Mouse (Mus musculus): ENCODE results near the gene Hoxd11.

Hoxd11 gene

DNA sequence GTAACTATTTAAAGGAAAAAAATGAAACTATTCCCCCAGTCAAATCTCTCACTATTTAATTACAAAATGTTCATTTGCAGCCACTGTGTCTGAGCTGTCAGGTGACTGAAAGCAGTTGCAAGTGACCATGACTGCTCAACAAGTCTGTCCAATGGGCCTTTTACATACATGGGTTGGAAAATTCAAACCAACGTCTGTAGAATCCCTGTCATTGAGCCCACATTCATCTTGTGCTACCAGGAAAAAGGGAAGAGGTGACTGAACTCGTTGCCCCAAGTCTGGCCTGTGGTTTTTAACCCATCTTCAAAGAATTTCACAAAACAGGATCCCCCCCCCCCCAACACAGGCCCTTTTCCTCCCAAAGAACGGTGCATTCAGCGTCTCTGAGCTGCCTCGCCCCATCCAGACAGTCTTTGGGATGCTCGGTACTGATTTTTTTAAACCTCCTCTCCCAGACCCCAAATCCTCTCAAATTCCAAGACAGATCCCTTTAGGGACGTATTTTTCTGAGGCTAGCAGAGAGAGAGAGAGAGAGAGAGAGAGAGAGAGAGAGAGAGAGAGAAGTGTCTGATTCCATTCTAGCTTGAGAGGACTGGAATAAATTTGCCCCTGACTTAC lies 16.6 kb downstream of the Hoxd11 start:
- DNase-seq (ENCODE audit: low spot score), result no peak

GRCm38 (mm10) chr2:74696442-74697335 lies 17.3 kb downstream of the Hoxd11 start:
- no peak for DNase-seq (ENCODE audit: low spot score)

- peak; percentile 70 for DNase-seq (ENCODE audit: low spot score)
Measured at GRCm38 (mm10) chr2:74697567-74698121, 18.3 kb downstream of the Hoxd11 start, which contains the start of gene Hoxd9. Hoxd9 (plus strand) TSS chr2:74697727.

DNA sequence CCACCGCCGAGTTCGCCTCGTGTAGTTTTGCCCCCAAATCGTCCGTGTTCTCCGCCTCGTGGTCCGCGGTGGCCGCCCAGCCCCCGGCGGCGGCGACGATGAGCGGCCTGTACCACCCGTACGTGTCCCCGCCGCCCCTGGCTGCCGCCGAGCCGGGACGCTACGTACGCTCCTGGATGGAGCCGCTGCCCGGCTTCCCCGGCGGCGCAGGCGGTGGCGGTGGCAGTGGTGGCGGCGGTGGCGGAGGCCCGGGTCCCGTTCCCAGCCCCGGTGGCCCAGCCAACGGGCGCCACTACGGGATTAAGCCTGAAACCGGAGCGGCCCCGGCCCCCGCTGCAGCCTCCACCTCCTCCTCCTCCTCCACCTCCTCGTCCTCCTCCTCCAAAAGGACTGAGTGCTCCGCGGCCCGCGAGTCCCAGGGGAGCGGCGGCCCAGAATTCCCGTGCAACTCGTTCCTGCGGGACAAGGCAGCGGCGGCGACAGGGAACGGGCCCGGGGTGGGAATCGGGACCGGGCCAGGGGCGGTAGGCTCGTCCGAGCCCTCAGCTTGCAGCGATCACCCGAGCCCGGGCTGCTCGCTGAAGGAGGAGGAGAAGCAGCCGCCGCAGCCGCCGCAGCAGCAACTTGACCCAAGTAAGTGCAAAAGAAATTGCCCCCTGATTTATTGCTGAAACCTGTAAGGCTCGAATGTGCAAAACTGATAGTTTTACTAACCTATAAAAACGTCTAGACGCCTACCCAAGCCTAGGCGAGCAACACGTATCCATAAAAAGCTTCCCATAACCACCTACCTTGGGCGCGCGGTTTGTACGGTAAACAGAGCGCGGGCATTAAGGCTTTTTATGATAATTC lies 19.1 kb downstream of the Hoxd11 start:
- DNase-seq (ENCODE audit: low spot score), result no peak

DNA sequence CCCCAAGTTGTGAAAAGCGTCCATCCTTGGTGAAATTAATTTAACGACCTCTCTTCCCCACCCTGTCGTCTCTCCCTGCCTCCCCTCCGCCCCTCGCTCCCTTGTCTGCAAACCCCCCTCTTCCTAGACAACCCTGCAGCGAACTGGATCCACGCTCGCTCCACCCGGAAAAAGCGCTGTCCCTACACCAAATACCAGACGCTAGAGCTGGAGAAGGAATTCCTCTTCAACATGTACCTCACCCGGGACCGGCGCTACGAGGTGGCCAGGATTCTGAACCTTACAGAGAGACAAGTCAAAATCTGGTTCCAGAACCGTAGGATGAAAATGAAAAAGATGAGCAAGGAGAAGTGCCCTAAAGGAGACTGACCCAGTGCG lies 19.7 kb downstream of the Hoxd11 start:
- DNase-seq (ENCODE audit: low spot score), result no peak

- DNase-seq (ENCODE audit: low spot score), result no peak
Measured at GRCm38 (mm10) chr2:74699664-74700545, 20.5 kb downstream of the Hoxd11 start.

DNA sequence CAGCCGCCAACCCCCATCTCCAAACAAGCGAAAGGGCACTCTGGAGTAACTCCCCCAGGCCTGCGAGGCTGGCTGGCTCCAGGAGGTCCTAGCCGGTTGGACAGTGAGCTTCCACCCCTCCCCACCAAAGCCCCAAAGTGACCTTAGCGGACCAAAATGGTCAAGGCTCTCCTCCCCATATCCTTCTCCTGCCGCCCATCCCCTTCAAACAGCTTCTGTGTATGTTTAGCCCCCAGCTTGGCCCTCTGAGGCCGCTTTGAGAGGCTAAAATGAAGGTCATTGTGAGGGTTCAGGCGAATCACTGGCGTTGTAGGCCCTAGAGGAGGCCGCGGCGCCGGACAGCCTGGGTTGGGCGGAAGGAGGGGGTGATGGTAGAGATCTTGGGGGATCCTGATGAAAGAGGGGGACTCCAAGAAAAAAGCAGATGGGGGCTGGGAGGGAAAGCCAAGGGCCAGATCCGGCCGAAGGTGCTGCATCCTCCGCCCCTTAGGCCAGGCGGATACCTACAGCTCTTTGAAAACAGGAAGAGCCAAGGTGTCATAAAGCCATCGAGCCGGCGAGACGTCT lies 21.3 kb downstream of the Hoxd11 start:
- no peak for DNase-seq (ENCODE audit: low spot score)

DNA sequence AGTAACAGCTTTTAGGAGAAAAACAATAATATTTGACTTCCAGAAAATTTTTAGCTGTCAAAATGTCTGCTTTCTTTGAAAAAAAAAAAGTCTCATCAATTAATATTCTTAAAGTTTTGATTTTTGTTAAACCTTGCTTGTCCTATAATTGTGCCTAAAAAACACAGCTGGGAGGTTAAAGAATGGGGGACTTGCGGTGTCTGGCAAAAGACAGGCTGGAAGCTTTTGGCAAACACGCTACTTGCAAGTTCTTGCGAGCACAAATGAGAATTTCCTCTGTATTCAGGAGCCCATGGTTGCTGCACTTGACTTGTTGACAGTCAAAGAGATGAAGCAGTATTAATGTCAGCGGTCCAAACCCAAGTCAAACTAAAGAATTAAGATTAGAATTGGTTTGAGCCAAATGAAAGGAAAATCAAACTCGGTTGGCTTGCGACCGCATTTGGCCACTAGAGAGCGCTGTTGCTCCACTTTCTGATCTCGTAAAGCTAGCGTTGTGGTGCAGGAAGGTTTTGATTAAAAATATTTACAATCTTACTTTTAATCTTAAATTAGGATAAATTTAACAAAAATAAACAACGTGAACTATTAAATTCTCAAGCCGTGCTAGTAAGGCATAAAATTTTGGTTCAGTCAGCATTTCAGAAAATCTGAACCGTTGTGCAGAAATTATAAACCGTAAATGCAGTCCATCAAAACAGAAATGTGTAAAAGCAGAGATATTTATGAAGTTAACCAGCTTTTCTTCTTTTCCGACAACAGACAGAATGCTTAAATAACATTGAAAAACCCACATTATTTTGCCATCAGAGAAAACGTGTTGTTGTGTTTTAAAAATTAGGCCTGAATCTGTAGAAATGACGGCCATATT lies 22.8 kb downstream of the Hoxd11 start:
- DNase-seq (ENCODE audit: low spot score), result peak; percentile 92

DNA sequence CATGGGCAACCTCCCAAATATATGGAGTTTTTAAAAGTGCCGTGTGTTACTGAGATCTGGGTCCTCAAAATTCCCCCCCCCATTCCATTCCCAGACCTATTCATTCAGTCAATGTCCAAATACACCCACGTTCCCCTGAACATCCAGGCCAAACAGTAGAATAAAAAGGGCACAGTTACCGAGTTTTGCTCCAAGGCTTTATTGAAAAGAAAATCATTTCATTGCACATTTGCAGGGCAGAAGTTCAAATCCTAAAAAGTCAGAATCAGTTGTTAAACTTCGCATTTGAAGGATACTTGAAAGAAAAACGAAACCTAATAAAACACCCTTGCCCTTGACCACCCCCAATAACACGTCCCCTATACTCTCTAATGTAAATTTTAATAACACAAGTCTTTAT lies 23.5 kb downstream of the Hoxd11 start:
- no peak for DNase-seq (ENCODE audit: low spot score)

DNA sequence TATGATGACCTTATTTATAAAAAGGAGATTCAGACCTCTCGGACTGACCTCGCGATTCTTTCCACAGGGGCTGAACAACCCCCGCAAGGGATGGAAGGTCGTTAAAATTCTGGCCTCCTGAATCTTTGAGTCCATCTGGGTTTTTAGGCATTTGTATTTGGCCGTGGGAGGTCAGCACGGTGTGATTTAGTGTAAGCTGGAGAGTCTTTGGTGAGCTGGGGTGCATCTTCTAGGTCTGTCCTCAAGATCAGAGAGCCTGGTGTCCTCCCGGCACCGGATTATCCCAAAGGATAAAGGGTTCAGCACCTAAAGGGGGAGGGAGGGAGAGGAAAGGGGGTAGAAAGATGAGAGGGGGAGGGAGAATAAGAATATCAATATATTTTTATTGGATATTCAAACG lies 24.0 kb downstream of the Hoxd11 start:
- DNase-seq (ENCODE audit: low spot score), result no peak

DNA sequence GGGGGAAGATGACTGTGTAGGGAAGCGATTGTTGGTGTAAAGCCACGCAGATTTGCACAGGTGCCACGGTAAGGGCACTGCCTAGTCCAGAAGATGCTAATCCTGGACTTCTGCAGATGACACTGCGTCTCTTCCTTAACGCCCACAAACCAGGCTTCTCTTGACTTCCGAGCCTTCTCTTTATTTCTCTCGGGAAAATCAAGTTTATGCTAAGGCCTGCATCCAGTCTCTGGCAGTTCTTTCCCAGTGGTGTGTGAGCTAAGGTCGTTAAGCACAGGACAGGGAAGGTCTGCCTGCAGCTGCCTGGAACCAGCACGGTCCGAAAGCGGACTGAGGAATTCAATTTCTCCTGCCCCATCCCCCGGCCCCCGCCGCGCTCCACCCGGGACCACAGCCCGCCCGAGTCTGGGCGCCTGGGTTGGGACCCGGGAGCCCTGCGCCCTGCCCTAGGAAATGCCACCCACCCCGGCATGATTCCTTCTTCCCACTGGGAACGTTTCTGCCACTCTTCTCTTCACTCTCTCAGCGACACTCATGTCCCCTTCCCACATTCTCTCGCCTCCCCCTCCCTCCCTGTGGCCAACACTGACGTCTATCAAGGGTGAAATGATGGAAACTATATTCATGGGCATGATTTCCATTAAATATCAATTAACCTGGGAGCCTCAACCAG lies 24.5 kb downstream of the Hoxd11 start:
- no peak for DNase-seq (ENCODE audit: low spot score)

DNA sequence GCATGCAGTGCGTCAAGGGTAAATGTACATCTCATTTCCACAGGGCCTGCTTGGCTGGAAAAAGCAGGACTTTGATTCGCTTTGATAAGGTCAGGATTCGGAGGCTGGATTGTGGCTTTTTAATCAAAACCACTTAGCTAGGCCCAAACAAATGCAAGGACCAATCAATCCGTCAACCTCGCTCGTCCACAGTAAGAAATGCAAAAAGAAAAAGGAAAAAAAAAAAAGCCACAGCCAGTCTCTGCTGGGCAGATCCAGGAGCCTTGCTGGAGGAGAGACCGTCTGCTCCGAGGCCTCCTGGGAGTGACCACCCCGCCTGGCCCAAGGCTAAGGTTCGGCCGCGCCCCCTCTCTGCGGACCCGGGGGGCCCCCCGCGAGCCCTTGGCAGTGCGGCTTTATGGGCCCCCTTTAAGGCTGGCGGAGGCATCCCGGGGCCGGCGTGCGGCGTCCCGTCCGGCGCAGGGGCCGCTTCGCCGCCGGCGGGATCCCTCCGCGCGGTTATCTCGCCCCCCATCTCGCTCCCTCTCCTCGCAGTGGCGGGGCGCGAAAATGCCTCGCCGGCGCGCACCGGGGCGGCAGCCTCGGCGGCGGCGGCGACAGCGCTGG lies 25.1 kb downstream of the Hoxd11 start, which contains the start of gene Hoxd8:
Gene Hoxd8 (plus strand): TSS at position 223 of the 606 bp plus-strand sequence.
- no peak for DNase-seq (ENCODE audit: low spot score)

DNA sequence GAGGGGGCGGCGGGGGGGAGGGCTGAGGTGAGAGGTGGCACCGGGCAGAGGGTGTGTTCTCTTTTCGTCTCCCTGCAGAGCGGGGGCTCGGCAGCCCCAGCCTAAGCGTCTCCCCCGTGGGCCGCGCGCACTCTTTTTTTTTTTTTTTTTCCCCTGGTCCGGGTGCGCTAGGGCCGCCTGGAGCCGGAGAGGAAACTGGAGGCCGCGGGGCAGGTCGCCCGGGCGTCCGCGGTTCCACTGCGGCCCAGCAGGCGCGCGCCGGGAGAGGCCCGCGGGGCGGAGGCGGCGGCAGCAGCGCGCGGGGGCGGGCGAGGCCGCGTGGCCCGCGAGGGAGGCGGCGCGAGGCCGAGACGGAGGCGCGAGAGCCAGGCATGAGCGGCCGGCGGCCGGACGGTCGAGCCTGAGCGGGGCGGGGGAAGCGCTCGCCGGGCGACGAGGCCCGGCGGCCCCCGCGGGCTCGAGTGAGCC lies 25.7 kb downstream of the Hoxd11 start:
- no peak for DNase-seq (ENCODE audit: low spot score)

DNA sequence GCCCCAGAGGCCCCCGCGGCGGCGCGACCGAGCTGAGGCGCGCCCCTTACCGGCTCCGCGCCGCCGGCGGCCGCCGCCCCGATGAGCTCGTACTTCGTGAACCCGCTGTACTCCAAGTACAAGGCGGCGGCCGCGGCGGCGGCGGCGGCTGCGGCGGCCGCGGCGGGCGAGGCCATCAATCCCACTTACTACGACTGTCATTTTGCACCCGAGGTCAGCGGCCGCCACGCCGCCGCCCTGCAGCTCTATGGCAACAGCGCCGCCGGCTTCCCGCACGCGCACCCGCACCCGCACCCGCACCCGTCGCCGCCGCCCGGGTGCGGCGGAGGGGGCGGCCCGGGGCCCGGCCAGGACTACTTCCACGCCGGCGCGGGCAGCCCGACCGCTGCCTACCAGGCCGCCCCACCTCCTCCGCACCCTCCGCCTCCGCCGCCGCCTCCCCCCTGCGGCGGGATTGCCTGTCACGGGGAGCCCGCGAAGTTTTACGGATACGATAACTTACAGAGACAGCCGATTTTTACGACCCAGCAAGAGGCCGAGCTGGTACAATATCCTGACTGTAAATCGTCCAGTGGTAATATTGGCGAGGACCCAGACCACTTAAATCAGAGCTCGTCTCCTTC lies 26.2 kb downstream of the Hoxd11 start:
- DNase-seq (ENCODE audit: low spot score), result no peak

- DNase-seq (ENCODE audit: low spot score), result no peak
Measured at GRCm38 (mm10) chr2:74706393-74706960, 27.1 kb downstream of the Hoxd11 start.

- no peak for DNase-seq (ENCODE audit: low spot score)
Measured at GRCm38 (mm10) chr2:74707599-74707998, 28.2 kb downstream of the Hoxd11 start.

DNA sequence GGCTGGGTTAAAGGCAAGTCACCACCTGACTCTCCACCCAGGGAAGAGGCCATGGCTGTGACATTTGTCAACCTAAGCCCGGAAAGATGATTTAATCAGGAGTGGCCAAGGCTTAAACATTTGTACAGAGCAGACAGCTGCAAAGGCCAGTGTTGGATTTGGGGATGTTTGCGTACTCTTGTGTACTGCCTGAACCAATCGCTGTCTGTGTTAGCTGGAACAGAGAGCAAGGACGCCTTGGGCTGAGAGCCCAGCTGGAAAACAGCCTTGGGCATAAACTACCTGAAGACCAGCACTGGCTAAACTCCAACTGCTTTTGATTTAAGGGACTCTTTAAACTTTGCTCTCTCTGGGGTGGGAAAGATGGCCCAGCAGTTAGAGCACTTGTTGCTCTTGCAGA lies 29.3 kb downstream of the Hoxd11 start:
- DNase-seq (ENCODE audit: low spot score), result no peak

All from retina, embryonic 14.5 days (tissue).